Mouse (Mus musculus) lung, embryonic 15.5 days (tissue): ENCODE measurements at regions not wholly inside any gene's neighbourhood (a gene's known extent, or its start where the extent isn't known, plus 50 kb on each side); places are given as distances from the start of the nearest gene placed in this dataset.
A peak's percentile ranks its signal among the peaks of the same experiment; 100 is the strongest.

Experiments
- ATAC-seq: fragments of 200-750 bp; cut with Nextera tagmentation; 2 replicates; pipeline ENCODE4 v1.8.0; 2017; ENCODE audit warnings: moderate number of reproducible peaks, borderline replicate concordance; ENCODE audit not compliant: low FRiP score, low TSS enrichment; ENCODE audit errors: extremely low read depth
- H3K27ac ChIP-seq: fragments of 300-500 bp; sonication (generic); 2 replicates; pipeline ENCODE4 v1.5.1; 2015; ENCODE audit warnings: moderate library complexity, mild to moderate bottlenecking, inconsistent platforms
- H3K27me3 ChIP-seq: fragments of 300-500 bp; sonication (generic); 2 replicates; pipeline ENCODE4 v1.6.1; 2015; ENCODE audit warnings: inconsistent platforms
- H3K36me3 ChIP-seq: fragments of 300-500 bp; sonication (generic); 2 replicates; pipeline ENCODE4 v1.6.1; 2015; ENCODE audit warnings: inconsistent platforms
- H3K4me1 ChIP-seq: fragments of 300-500 bp; sonication (generic); 2 replicates; pipeline ENCODE4 v1.6.1; 2015; ENCODE audit warnings: inconsistent platforms
- H3K4me2 ChIP-seq: fragments of 300-500 bp; sonication (generic); 2 replicates; pipeline ENCODE4 v1.6.1; 2015; ENCODE audit warnings: inconsistent platforms, mild to moderate bottlenecking, moderate library complexity
- H3K4me3 ChIP-seq: fragments of 300-500 bp; sonication (generic); 2 replicates; pipeline ENCODE4 v1.5.1; 2015; ENCODE audit warnings: mild to moderate bottlenecking, inconsistent platforms
- H3K9ac ChIP-seq: fragments of 300-500 bp; sonication (generic); 2 replicates; pipeline ENCODE4 v1.6.1; 2015; ENCODE audit warnings: inconsistent platforms
- H3K9me3 ChIP-seq: fragments of 300-500 bp; sonication (generic); 2 replicates; pipeline ENCODE4 v1.6.1; 2016; ENCODE audit warnings: inconsistent platforms
- WGBS: fragments of 180-500 bp; shearing (Covaris S2); methylation state at CpG from one replicate; pipeline ENCODE4 v1.1.7; 2015; 5-methylcytosine and 5-hydroxymethylcytosine counted together

- Histone ChIP-seq H3K9ac (no peak overlapping the region), H3K9me3 (no peaks in the 10 kb centered on the region), H3K27me3 (no peaks in the 10 kb centered on the region), H3K27ac (no peak overlapping the region), H3K36me3 (no peaks in the 10 kb centered on the region), H3K4me1 (peaks cover 17% of the 10 kb centered on the region), H3K4me3 (no peak overlapping the region), H3K4me2 (no peak overlapping the region)
- ATAC-seq = no peak
- WGBS = 64% methylated on average over 8 of the region's 8 CpGs
These were observed 179.0 kb upstream of the Foxn2 start for GRCm38 (mm10) chr17:88261556-88261955.

GRCm38 (mm10) chr17:88262326-88263187 lies 178.0 kb upstream of the Foxn2 start:
- no peak overlapping the region for H3K4me3 ChIP-seq
- peaks cover 8% of the 10 kb centered on the region for H3K4me1 ChIP-seq
- H3K27ac ChIP-seq = no peak overlapping the region
- H3K36me3 ChIP-seq = no peaks in the 10 kb centered on the region
- ATAC-seq = no peak
- no peaks in the 10 kb centered on the region for H3K9me3 ChIP-seq
- H3K4me2 ChIP-seq = no peak overlapping the region
- 68% methylated on average over 13 of the region's 13 CpGs for WGBS
- no peak overlapping the region for H3K9ac ChIP-seq
- no peaks in the 10 kb centered on the region for H3K27me3 ChIP-seq

DNA sequence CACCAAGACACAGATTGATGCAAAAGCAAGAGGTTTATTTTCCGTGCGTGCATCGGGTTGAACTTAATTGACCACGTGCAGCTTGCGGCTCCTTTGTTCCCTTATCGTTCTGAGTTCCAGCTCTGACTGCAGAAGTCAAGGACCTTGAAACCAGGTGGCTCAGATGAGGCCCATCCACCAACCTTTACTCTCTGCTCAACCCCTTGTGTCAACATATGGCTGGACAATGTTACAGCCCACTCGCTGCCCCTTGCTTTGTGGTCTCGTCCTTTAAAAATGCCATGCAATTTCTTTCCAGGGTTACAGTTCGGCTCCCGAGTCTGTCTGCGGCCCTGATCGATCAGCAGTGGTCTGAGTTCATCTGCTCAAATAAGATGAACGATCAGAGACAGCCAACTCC lies 175.2 kb upstream of the Foxn2 start:
- H3K27ac ChIP-seq = no peak overlapping the region
- no peaks in the 10 kb centered on the region for H3K9me3 ChIP-seq
- H3K9ac ChIP-seq = no peak overlapping the region
- H3K36me3 ChIP-seq = no peaks in the 10 kb centered on the region
- no peaks in the 10 kb centered on the region for H3K27me3 ChIP-seq
- no peak overlapping the region for H3K4me2 ChIP-seq
- WGBS = 73% methylated on average over 13 of the region's 13 CpGs
- H3K4me3 ChIP-seq = no peak overlapping the region
- ATAC-seq = no peak
- no peaks in the 10 kb centered on the region for H3K4me1 ChIP-seq

DNA sequence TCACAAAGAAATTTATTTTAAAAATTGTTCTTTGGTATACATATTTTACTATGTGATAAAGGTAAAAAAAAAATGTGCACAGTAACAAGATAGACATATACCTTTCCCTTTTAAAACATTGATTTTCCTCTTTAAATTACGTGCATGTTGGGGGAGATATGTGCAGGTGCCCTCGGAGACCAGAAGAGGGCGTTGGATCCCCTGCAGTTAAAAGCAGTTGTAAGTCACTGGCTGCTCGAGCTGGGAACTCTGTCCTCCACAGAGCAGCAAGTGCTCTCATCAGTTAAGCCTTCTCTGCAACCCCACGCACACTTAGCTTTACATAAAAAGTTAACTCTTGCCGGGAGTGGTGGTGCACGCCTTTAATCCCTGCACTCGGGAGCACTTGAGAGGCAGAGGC lies 172.3 kb upstream of the Foxn2 start:
- Histone ChIP-seq H3K9me3 (no peaks in the 10 kb centered on the region), H3K9ac (no peak overlapping the region), H3K4me1 (no peaks in the 10 kb centered on the region), H3K27ac (no peak overlapping the region), H3K36me3 (no peaks in the 10 kb centered on the region), H3K4me2 (no peak overlapping the region), H3K4me3 (no peak overlapping the region), H3K27me3 (no peaks in the 10 kb centered on the region)
- ATAC-seq = no peak
- 80% methylated on average over 8 of the region's 8 CpGs for WGBS

GRCm38 (mm10) chr17:88268802-88269201 lies 171.7 kb upstream of the Foxn2 start:
- no peak overlapping the region for H3K4me2 ChIP-seq
- no peaks in the 10 kb centered on the region for H3K36me3 ChIP-seq
- no peaks in the 10 kb centered on the region for H3K27me3 ChIP-seq
- no peak overlapping the region for H3K27ac ChIP-seq
- ATAC-seq = no peak
- no peaks in the 10 kb centered on the region for H3K9me3 ChIP-seq
- H3K9ac ChIP-seq = no peak overlapping the region
- peaks cover 3% of the 10 kb centered on the region for H3K4me1 ChIP-seq
- no peak overlapping the region for H3K4me3 ChIP-seq
- 95% methylated on average over 14 of the region's 14 CpGs for WGBS

DNA sequence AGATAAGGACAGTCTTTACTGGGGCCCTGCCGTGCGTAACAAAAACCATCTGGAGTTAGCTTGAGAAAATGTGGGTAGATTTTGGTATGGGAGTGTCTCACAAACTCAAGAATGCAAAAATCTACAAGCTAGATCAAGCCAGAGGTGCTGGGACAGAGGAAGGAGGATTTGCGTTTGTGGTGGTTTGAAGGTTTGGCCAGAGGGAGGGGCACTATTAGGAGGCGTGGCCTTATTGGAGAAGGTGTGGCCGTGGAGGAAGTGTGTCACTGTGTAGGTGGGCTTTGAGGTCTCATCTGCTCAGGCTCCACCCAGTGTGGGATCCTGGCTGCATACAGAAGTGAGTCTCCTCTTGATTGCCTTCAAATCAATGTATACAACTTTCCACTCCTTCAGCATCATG lies 169.6 kb upstream of the Foxn2 start:
- H3K9ac ChIP-seq = no peak overlapping the region
- 68% methylated on average over 5 of the region's 5 CpGs for WGBS
- H3K4me2 ChIP-seq = no peak overlapping the region
- H3K27ac ChIP-seq = no peak overlapping the region
- no peaks in the 10 kb centered on the region for H3K36me3 ChIP-seq
- no peaks in the 10 kb centered on the region for H3K9me3 ChIP-seq
- peaks cover 15% of the 10 kb centered on the region for H3K4me1 ChIP-seq
- no peaks in the 10 kb centered on the region for H3K27me3 ChIP-seq
- no peak for ATAC-seq
- no peak overlapping the region for H3K4me3 ChIP-seq

DNA sequence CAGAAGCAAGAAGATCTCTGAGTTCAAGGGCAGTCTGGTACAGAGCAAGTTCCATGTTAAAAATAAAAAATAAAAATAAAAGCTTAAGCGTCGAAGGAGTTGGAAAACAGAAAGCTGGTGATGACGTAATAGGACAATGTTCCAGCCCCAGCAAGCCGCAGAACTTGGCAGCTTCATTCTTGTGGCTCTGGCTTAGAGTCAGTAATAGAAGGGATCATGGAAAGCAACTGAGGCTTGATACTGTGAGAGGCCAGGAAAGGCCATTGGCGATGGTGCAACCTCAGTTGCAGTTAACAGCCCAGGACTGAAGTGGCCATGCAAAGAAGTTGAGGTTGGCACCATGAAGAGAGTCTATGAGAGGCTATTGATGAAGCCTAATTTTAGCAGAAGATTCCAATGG lies 168.3 kb upstream of the Foxn2 start:
- H3K27ac ChIP-seq = no peak overlapping the region
- no peaks in the 10 kb centered on the region for H3K9me3 ChIP-seq
- H3K27me3 ChIP-seq = no peaks in the 10 kb centered on the region
- no peak overlapping the region for H3K4me2 ChIP-seq
- no peak overlapping the region for H3K9ac ChIP-seq
- H3K4me1 ChIP-seq = peaks cover 15% of the 10 kb centered on the region
- H3K4me3 ChIP-seq = no peak overlapping the region
- WGBS = 81% methylated on average over 5 of the region's 5 CpGs
- no peak for ATAC-seq
- no peaks in the 10 kb centered on the region for H3K36me3 ChIP-seq

DNA sequence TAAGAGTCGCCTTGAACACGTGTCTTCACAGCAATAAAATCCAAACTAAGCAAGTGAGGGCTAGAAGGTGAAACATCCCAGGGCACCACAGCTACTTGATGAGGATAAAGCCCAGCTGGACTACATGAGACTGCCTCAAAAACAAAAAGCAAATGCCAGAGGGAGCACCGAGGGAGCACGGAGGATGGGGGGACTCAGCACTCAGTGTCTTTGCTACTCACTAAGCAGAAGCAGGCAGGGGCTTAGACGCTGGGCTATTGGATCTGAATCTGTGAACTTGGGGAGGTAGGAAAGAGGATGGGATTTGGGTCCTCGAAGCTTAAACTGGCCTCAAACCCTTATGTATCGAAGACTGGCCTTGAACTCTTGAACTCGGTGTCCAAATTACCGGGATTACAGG lies 167.0 kb upstream of the Foxn2 start:
- Histone ChIP-seq H3K27ac (peak overlapping the region; percentile 77), H3K9me3 (no peaks in the 10 kb centered on the region), H3K4me2 (no peak overlapping the region), H3K4me3 (no peak overlapping the region), H3K36me3 (no peaks in the 10 kb centered on the region), H3K4me1 (peaks cover 15% of the 10 kb centered on the region), H3K27me3 (no peaks in the 10 kb centered on the region), H3K9ac (no peak overlapping the region)
- WGBS = 70% methylated on average over 9 of the region's 9 CpGs
- ATAC-seq = peak; percentile 49; the same call in 1 of the 2 replicates

GRCm38 (mm10) chr17:88274003-88274698 lies 166.4 kb upstream of the Foxn2 start:
- peak; percentile 66 for ATAC-seq
- Histone ChIP-seq H3K9me3 (no peaks in the 10 kb centered on the region), H3K4me1 (peaks cover 15% of the 10 kb centered on the region), H3K4me3 (no peak overlapping the region), H3K36me3 (no peaks in the 10 kb centered on the region), H3K9ac (no peak overlapping the region), H3K27ac (peak overlapping the region; percentile 77), H3K4me2 (peak overlapping the region; percentile 19; the same call in 1 of the 2 replicates), H3K27me3 (no peaks in the 10 kb centered on the region)
- 38% methylated on average over 14 of the region's 14 CpGs for WGBS

DNA sequence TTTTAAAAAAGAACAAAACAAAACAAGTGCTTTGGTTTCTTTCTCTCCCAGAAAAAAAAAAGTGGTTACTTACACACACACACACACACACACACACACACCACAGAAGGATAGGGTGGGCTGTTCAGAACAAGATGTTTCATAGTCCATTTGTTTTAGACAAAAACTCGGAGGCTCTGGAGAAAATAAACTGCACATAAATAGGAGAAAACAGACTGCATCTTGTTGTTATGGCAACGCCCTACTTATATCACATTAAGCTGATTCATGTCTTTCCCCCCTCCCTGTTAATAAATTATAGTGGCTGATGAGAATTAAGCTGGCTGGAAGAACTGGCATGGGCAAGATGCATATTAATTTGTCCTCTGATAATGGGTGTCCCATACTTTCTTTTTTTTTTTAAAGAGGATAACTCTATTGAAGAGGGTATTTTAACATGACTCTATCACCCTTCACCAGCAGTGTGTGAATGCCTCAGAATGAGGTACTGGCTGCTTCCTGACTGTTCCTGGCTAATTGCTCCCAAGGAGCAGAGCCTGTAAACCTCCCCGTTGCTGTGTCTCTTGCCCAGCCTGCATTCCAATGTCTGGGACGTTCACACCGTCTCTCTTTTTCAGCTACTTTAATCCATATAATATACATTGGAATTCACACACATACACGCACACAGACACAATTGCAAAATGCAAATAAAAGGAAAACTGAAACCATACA lies 165.6 kb upstream of the Foxn2 start:
- H3K27me3 ChIP-seq = no peaks in the 10 kb centered on the region
- H3K9me3 ChIP-seq = no peaks in the 10 kb centered on the region
- ATAC-seq = peak; percentile 20; the same call in 1 of the 2 replicates
- H3K4me1 ChIP-seq = peaks cover 15% of the 10 kb centered on the region
- no peaks in the 10 kb centered on the region for H3K36me3 ChIP-seq
- peak overlapping the region; percentile 19; the same call in 1 of the 2 replicates for H3K4me2 ChIP-seq
- H3K9ac ChIP-seq = no peak overlapping the region
- no peak overlapping the region for H3K4me3 ChIP-seq
- H3K27ac ChIP-seq = peak overlapping the region; percentile 77
- WGBS = 38% methylated on average over 6 of the region's 6 CpGs

DNA sequence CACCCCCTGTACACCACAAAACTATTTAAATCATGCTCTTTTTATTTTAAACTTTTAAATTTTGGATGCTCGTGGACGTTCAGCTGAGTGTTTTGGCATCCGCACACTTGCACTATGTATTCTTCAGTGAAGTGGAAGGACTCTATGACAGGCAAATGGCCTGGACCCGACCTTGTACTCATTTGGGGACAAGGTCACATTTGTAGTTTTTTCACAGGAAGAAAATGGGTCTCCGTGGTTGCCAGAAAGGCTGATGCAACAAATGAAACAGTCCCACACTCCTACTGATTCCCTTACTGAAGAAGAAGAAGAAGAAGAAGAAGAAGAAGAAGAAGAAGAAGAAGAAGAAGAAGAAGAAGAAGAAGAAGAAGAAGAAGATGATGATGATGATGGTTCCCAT lies 160.9 kb upstream of the Foxn2 start:
- peaks cover 6% of the 10 kb centered on the region; the same call in 1 of the 2 replicates for H3K4me1 ChIP-seq
- H3K27ac ChIP-seq = no peak overlapping the region
- no peak overlapping the region for H3K4me3 ChIP-seq
- no peak for ATAC-seq
- no peaks in the 10 kb centered on the region for H3K27me3 ChIP-seq
- WGBS = 76% methylated on average over 5 of the region's 5 CpGs
- no peak overlapping the region for H3K9ac ChIP-seq
- no peaks in the 10 kb centered on the region for H3K9me3 ChIP-seq
- H3K4me2 ChIP-seq = no peak overlapping the region
- H3K36me3 ChIP-seq = no peaks in the 10 kb centered on the region

- H3K4me1 ChIP-seq = no peaks in the 10 kb centered on the region
- no peaks in the 10 kb centered on the region for H3K9me3 ChIP-seq
- H3K9ac ChIP-seq = no peak overlapping the region
- ATAC-seq = no peak
- H3K4me3 ChIP-seq = no peak overlapping the region
- H3K27me3 ChIP-seq = no peaks in the 10 kb centered on the region
- no peaks in the 10 kb centered on the region for H3K36me3 ChIP-seq
- H3K27ac ChIP-seq = no peak overlapping the region
- no peak overlapping the region for H3K4me2 ChIP-seq
- WGBS = 35% methylated on average over 1 of the region's 1 CpGs
These were observed 157.8 kb upstream of the Foxn2 start for GRCm38 (mm10) chr17:88282711-88283110.
